Mouse (Mus musculus): ENCODE results near the gene Atp6v1b1.

Gene Atp6v1b1

GRCm38 (mm10) chr6:83715461-83716196 is 27.2 kb upstream of the Atp6v1b1 start:
- no peak for DNase-seq (ENCODE audit: low read depth in 2 of 2, low spot score in 2 of 2)

DNA sequence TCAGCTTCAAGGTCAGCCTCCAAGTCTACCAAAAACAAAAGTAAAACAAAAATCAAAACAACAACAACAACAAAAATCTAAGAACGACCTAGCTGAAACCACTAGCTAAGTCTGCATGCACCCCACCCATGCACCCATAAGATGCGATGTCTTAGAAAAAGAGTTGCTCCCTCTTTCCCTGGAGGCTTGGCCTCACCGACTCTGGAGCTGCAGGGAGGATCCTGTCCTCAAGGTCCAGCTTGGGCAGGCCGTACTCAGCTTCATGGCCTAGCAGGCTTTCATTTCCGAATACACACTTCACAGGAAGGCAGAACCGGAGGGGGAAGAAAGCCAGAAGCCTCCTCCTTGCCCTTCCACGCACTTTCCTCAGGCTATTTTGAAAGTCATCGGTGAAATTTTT is 25.8 kb upstream of the Atp6v1b1 start:
- DNase-seq (ENCODE audit: low read depth in 2 of 2, low spot score in 2 of 2): no peak

DNA sequence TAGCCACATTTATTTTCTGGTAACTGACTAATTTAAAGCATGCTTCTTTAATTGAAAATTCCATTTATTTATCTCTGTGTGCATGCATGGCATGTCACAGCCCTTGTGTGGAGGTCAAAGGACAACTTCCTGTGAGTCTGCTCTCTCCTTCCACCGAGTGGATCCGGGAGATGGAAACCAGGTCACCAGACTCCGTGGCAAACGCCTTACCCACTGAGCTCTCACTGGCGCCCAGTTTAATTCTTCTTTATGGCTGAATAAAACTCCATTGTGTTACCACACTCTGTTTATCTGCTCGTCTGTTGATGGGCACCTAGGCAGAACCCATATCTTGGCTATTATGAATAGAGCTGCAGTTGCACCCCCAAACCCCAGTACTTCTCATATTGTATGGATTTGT is 20.3 kb upstream of the Atp6v1b1 start:
- no peak for DNase-seq (ENCODE audit: low read depth in 2 of 2, low spot score in 2 of 2)

DNA sequence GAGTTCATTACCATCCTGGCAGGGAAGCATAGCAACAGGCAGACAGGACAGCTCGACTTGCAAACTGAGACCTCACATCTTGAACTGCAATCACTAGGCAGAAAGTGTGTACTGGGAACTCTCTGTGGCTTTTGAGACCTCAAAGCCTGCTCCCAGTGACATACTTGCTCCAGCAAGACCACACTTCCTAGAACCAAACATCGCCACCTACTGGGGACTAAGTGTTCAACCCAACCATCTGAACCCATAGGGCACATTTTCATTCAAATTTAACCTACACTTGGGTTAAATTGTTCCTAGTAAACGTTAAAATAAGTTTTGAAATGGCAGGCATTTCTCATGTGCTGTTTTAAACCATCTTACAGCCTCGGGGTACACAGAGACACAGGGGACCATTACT is 15.6 kb upstream of the Atp6v1b1 start:
- DNase-seq (ENCODE audit: low read depth in 2 of 2, low spot score in 2 of 2): no peak

- DNase-seq (ENCODE audit: low read depth in 2 of 2, low spot score in 2 of 2): peak; percentile 23 to 47
Observed at GRCm38 (mm10) chr6:83728488-83728887, 14.3 kb upstream of the Atp6v1b1 start.

GRCm38 (mm10) chr6:83729350-83729970 is 13.3 kb upstream of the Atp6v1b1 start:
- DNase-seq (ENCODE audit: low read depth in 2 of 2, low spot score in 2 of 2): no peak

DNA sequence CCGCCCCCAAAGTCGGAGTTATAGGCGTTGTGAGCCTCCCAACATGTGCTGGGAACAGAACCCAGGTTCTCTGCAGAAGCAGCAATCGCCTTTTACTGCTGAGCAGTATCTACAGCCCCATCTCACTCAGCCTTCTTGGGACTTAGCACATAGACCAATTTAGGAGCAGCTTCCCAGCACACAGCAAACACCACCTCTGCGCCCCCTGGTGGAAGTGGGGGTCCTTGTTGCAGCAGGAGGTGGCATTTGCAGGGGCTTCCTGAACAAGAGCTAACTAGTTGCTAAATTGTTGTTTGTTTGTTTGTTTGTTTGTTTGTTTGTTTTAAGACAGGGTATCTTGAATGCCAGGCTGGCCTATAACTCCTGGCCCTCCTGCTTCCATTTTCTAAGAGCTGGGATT is 11.7 kb upstream of the Atp6v1b1 start:
- peak; percentile 71 to 76 for DNase-seq (ENCODE audit: low read depth in 2 of 2, low spot score in 2 of 2)

DNA sequence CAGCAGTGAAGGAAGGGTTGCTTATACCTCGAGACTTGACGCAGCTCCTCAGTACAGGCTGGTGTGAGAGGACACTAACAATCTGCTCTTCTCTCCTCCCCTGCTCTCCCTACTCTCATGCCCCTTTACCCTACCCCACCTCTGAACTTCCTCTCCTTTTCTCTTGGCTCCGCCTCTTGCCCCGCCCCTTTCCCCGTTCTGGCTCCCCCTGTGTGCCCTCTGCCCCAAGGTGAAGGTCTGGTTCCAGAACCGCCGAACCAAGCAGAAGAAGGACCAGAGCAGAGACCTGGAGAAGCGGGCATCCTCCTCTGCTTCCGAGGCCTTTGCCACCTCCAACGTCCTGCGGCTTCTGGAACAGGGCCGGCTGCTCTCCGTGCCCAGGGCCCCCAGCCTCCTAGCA is 5.5 kb upstream of the Atp6v1b1 start:
- no peak for DNase-seq (ENCODE audit: low read depth in 2 of 2, low spot score in 2 of 2)

- no peak for DNase-seq (ENCODE audit: low read depth in 2 of 2, low spot score in 2 of 2)
Observed at GRCm38 (mm10) chr6:83738596-83738995, 4.2 kb upstream of the Atp6v1b1 start.

GRCm38 (mm10) chr6:83743212-83743611 is 422 bp downstream of the Atp6v1b1 start:
- DNase-seq (ENCODE audit: low read depth in 2 of 2, low spot score in 2 of 2): no peak

DNA sequence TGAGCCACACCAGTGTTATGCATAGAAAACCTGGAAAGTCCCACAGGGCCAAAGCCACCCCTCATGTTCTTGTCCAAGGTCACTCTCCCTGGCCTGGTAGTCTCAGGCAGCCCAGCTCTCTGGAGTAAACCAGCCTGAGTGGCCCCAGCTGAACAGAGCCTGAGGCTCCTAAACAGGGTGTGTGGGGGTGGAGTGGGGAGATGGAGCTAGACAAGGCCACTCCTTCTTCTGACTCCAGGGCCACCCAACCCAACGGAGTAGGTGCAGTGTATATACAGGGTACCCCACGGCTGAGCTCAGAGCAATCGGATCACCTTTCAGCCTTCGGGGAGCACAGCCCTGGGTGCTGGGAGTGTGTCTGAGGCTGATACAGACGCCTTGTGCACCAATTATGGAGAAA is 1.3 kb downstream of the Atp6v1b1 start:
- no peak for DNase-seq (ENCODE audit: low read depth in 2 of 2, low spot score in 2 of 2)

DNA sequence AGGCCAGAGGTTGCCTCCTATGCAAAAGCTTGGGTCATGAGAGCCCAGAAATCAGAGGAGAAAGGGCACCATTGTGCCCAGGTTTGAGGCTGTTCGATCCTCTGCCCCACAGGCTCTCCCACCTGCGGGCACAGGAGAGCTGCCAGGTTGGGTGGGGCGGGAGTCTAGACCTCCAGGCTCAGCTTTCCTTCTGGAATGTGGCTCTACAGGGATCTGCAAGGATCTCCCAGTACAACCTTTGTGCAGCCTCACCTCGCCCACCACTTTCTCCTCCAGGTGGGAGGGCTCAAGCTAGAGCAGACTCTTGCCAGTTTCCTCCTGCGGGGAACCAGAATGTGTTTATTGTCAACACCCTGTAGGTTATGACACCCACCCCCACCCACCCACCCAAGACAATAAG is 1.8 kb downstream of the Atp6v1b1 start:
- DNase-seq (ENCODE audit: low read depth in 2 of 2, low spot score in 2 of 2): no peak

GRCm38 (mm10) chr6:83745466-83745865 is 2.7 kb downstream of the Atp6v1b1 start:
- no peak for DNase-seq (ENCODE audit: low read depth in 2 of 2, low spot score in 2 of 2)

DNA sequence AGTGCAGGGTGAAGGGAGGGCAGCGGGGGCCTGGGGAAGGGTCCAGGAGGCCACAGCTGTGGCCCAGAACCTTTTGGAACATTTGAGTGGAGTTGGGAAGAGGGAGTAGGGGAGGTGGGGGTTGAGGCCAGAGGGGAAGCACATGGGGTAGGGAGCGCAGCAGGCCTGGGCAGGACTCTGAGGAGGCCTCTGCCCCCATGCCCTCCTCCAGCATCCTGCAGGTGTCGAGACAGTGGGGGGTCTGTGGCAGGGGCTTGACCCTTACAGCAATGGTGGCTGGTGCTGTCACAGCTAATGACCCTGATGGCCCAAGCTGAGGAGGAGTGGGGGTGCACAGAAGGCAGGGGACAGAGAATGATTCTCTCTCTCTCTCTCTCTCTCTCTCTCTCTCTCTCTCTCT is 6.5 kb downstream of the Atp6v1b1 start:
- no peak for DNase-seq (ENCODE audit: low read depth in 2 of 2, low spot score in 2 of 2)

DNA sequence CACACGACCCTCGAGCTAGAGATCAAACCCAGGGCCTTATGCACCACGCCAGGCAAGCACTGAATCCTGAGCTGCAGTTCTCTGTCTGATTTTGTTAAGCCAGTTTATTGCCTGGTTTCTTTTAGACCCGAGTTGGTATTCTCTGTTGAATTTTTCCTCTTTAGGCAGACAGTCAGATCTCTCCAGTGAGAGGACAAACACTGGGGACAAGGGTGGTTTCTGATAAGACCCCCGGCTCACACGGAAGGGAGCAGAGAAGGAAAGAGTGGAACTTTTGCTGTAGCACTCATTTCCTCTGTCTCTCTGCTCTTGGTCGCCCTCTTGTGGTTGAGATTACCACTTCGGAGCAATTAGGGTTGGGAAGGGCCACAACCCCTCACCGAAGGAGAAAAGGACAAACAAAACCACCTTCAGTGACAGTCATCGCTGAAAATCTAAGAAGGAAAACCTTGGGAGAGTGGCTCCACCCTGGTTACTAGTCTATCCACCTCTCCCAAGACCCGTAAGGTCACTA is 7.4 kb downstream of the Atp6v1b1 start:
- DNase-seq (ENCODE audit: low read depth in 2 of 2, low spot score in 2 of 2): peak; percentile 40 to 58

- DNase-seq (ENCODE audit: low read depth in 2 of 2, low spot score in 2 of 2): no peak
Observed at GRCm38 (mm10) chr6:83756051-83756450, 13.3 kb downstream of the Atp6v1b1 start.

- DNase-seq (ENCODE audit: low read depth in 2 of 2, low spot score in 2 of 2): no peak
Observed at GRCm38 (mm10) chr6:83762344-83762743, 19.6 kb downstream of the Atp6v1b1 start, which contains the start of gene Ankrd53. Gene Ankrd53 (plus strand): TSS chr6:83762644.

- DNase-seq (ENCODE audit: low read depth in 2 of 2, low spot score in 2 of 2): peak in 1 of 2 experiments; percentile 26
Observed at GRCm38 (mm10) chr6:83762880-83763431, 20.2 kb downstream of the Atp6v1b1 start.

DNA sequence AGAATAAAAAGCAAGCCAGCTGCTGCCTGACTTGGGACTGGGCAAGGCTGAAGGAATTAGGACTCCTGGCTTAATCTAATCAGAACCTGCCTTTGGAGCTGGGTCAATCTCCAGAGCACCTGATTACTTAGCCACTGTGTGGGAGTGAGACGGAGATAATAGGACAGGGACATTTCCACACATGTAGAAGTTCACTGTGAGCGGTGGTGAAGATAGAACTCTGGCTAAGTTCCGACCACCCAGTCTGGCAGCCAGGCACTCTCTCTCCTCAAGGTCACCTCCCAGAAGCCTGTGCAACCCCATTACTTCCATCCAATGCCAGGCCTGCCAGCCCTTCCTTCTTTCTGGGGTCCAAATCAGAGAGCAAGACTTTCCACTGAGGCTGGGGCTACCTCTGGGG is 24.2 kb downstream of the Atp6v1b1 start:
- DNase-seq (ENCODE audit: low read depth in 2 of 2, low spot score in 2 of 2): no peak

DNA sequence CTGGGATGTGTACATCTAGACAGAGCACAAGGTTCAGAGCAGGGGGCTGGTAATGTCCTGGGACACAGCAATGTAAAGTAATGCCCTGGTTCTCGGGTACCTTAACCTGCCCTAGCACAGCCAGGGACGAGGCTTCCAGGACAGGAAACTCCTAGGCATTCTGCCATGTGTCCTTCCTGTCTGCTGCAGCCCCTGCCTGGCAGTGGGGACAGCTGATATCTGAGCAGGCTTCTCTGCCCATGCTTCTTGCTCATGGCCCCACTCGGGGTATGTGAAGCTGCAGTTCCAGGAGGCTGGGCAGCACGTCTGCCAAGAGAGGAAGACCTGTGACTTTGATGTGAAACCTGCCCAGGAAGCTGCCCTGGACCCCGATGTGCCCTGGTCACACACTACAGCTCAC is 25.7 kb downstream of the Atp6v1b1 start:
- no peak for DNase-seq (ENCODE audit: low read depth in 2 of 2, low spot score in 2 of 2)

DNA sequence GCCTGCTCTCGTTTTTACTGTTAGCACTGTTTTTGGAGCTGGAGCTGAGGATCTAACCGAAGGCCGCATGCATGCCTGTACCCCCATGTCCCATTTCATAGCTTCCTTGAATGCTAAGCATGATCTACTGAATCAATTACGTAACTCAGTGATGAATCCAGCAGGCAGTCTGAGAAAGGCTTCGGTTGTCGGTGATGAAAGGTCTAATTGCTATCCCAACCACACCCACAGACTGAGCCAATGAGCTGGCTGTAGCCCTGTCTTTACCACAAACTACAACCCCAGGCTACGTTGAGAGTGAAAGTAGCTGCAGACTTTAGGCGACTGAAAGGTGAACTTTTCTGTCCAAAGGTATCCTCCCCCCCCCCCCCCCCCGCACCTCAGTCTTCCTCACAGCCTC is 31.3 kb downstream of the Atp6v1b1 start:
- no peak for DNase-seq (ENCODE audit: low read depth in 2 of 2, low spot score in 2 of 2)

Measured in CD8-positive naive resting alpha-beta T cell, adult 2 months (primary cell).